Mouse (Mus musculus) forebrain, embryonic 14.5 days (tissue): ENCODE measurements around the gene Sinhcaf. TPM values are rescaled to one million over a fixed set of nuclear protein-coding genes. Genes with fewer than 3 reads are reported as not detected.
A peak's percentile ranks its signal among the peaks of the same experiment; 100 is the strongest.
"Not testable (repeated sequence)": the region's sequence is repeated elsewhere in the genome, so short reads cannot be mapped to it uniquely, and the experiment has no call there.

Experiments
- ATAC-seq: fragments of 200-750 bp; cut with Nextera tagmentation; 2 replicates; pipeline ENCODE4 v1.8.0; 2017; ENCODE audit warnings: mild to moderate bottlenecking, moderate library complexity
- DNase-seq: peaks from one replicate; pipeline ENCODE4 v3.0.0-alpha.2; 2015; ENCODE audit warnings: low spot score
- H3K27ac ChIP-seq: fragments of 300-500 bp; sonication (generic); 2 replicates; pipeline ENCODE4 v1.5.1; 2014; ENCODE audit warnings: low read depth, mild to moderate bottlenecking, control low read depth, low read length, moderate library complexity
- H3K27me3 ChIP-seq: fragments of 300-500 bp; sonication (generic); replicated peaks from 2 replicates; pipeline ENCODE4 v1.6.1; 2014; ENCODE audit warnings: low read length, control low read depth, mixed read lengths; ENCODE audit not compliant: control insufficient read depth, insufficient read depth
- H3K36me3 ChIP-seq: fragments of 300-500 bp; sonication (generic); 2 replicates; pipeline ENCODE4 v1.6.1; 2014; ENCODE audit warnings: low read length, control low read depth; ENCODE audit not compliant: control insufficient read depth, insufficient read depth
- H3K4me1 ChIP-seq: fragments of 300-500 bp; sonication (generic); 2 replicates; pipeline ENCODE4 v1.6.1; 2014; ENCODE audit warnings: antibody characterized with exemption, low read length, control low read depth; ENCODE audit not compliant: control insufficient read depth, insufficient read depth
- H3K4me2 ChIP-seq: fragments of 300-500 bp; sonication (generic); 2 replicates; pipeline ENCODE4 v1.6.1; 2014; ENCODE audit warnings: mild to moderate bottlenecking, control low read depth, low read length
- H3K4me3 ChIP-seq: fragments of 300-500 bp; sonication (generic); 2 replicates; pipeline ENCODE4 v1.5.1; 2014; ENCODE audit warnings: low read depth, low read length, control low read depth
- H3K9ac ChIP-seq: fragments of 300-500 bp; sonication (generic); 2 replicates; pipeline ENCODE4 v1.6.1; 2014; ENCODE audit warnings: mild to moderate bottlenecking, low read length, control low read depth, moderate library complexity
- H3K9me3 ChIP-seq: fragments of 300-500 bp; sonication (generic); replicated peaks from 2 replicates; pipeline ENCODE4 v1.6.1; 2016; ENCODE audit warnings: low read length, control low read depth, mixed read lengths; ENCODE audit not compliant: control insufficient read depth
- WGBS: fragments of 180-500 bp; shearing (Covaris S2); extraction: QIAGEN DNeasy Blood & Tissue Kit; methylation state at CpG from one replicate; pipeline ENCODE4 v1.1.7; 2014; 5-methylcytosine and 5-hydroxymethylcytosine counted together
- polyA plus RNA-seq: library from polyadenylated mRNA; unstranded; fragments of >200 nt; fragmentation: Nextera tagmentation; extraction: Ambion mirVana; gene quantifications from 2 replicates; pipeline ENCODE4 v1.2.1, GENCODE M21; 2014

Sinhcaf gene
- polyA plus RNA-seq, 1 experiment from 2014 or later: 152 TPM

DNA sequence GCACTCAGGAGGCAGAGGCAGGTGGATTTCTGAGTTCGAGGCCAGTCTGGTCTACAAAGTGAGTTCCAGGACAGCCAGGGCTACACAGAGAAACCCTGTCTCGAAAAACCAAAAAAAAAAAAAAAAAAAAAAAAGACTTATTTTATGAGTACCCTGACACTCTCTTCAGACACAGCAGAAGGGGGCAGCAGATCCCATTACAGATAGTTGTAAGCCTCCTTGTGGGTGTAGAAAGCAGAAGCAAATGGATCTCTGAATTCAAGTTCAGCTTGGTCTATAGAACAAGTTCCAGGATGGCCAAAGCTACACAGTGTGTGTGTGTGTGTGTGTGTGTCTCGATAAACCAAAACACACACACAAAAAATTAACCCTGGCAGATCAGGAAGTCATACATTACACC is 5.9 kb downstream of the Sinhcaf start:
- peaks cover 13% of the 10 kb centered on the region; the same call in 1 of the 2 replicates for H3K4me1 ChIP-seq
- H3K4me3 ChIP-seq, H3K9ac ChIP-seq, H3K27ac ChIP-seq, H3K27me3 ChIP-seq, H3K9me3 ChIP-seq, ATAC-seq, H3K4me2 ChIP-seq: not testable (repeated sequence)
- peak; percentile 34 for DNase-seq
- peaks cover 11% of the 10 kb centered on the region for H3K36me3 ChIP-seq
- WGBS: 79% methylated on average over 2 of the region's 3 CpGs

DNA sequence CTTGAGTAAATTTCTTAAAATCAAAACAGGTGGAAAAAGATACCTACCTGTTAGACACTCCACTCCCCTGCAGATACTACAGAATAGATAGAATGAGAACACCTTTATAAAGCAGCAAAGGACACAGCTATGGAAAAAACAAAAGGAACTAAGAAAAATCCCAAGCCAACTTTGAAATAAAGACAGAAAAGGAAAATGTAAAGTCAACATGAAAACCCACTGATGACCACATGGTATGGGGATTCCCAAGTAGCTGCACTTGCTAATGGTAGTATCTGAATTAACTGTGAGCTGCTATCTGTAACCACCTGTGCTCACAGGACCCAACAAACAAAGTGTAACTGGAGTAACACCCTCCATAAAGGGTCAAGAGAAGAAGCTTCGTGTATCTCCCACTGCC is 8.6 kb downstream of the Sinhcaf start:
- H3K9ac ChIP-seq: no peak overlapping the region
- peaks cover 13% of the 10 kb centered on the region for H3K36me3 ChIP-seq
- H3K4me1 ChIP-seq: peaks cover 9% of the 10 kb centered on the region; the same call in 1 of the 2 replicates
- no peak for ATAC-seq
- H3K4me2 ChIP-seq: no peak overlapping the region
- H3K9me3 ChIP-seq: no peaks in the 10 kb centered on the region
- 57% methylated on average over 1 of the region's 1 CpGs for whole genome bisulfite sequencing
- no peak overlapping the region for H3K27ac ChIP-seq
- no peaks in the 10 kb centered on the region for H3K27me3 ChIP-seq
- no peak overlapping the region for H3K4me3 ChIP-seq
- no peak for DNase-seq

DNA sequence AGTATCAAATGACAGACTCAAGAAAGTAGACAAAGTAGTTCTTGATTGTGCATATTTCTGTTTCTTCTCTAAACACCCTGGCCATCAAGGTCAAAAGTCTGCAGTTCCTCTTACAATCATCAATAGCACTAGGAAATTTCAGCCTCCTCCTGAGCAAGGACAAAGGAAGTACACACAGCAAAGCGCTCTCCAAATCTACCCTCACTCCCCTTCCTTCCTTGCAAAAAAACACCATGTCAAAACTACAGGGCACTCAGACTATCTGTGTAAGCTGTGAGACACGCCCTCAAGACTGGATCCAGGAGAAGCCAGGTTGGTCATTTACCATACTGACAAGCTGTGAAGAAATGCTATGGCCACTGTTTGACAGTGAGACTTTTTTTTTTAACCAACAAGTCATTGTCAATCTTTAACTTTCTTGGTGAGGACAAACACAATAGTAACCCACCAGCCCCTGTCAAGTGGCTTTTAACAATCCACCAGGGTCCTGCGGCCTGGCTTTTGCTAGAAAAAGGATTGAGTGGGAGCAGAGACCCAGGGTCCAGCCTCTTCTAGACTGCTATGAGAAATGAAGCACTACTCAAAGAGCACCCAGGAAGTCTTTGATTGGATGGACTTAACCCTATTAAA is 11.2 kb downstream of the Sinhcaf start:
- ATAC-seq (no peak), DNase-seq (no peak)
- WGBS: 64% methylated on average over 3 of the region's 3 CpGs
- Histone ChIP-seq H3K4me3 (no peak overlapping the region), H3K9ac (peak overlapping the region; percentile 6; the same call in 1 of the 2 replicates), H3K27ac (no peak overlapping the region), H3K9me3 (no peaks in the 10 kb centered on the region), H3K27me3 (no peaks in the 10 kb centered on the region), H3K4me1 (no peaks in the 10 kb centered on the region), H3K36me3 (peaks cover 29% of the 10 kb centered on the region), H3K4me2 (no peak overlapping the region)

DNA sequence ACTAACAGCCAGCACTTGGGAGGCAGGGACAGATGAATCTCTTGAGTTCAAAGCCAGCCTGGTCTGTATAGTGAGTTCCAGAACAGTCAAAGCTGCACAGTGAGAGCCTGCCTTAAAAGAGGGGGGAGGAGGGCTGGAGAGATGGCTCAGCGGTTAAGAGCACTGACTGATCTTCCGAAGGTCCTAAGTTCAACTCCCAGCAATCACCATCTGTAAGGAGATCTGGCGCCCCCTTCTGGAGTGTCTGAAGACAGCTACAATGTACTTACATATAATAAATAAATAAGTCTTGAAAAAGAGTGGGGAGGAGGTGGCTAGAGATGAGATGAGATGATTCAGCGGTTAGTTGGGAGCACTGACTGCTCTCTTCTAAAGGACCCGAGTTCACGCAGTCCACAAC is 15.0 kb downstream of the Sinhcaf start:
- peaks cover 54% of the 10 kb centered on the region for H3K36me3 ChIP-seq
- no peak for ATAC-seq
- no peak overlapping the region for H3K9ac ChIP-seq
- no peak overlapping the region for H3K27ac ChIP-seq
- H3K4me3 ChIP-seq: no peak overlapping the region
- no peaks in the 10 kb centered on the region for H3K4me1 ChIP-seq
- 84% methylated on average over 6 of the region's 6 CpGs for WGBS
- H3K9me3 ChIP-seq: no peaks in the 10 kb centered on the region
- peak; percentile 32 for DNase-seq
- no peaks in the 10 kb centered on the region for H3K27me3 ChIP-seq
- no peak overlapping the region for H3K4me2 ChIP-seq

DNA sequence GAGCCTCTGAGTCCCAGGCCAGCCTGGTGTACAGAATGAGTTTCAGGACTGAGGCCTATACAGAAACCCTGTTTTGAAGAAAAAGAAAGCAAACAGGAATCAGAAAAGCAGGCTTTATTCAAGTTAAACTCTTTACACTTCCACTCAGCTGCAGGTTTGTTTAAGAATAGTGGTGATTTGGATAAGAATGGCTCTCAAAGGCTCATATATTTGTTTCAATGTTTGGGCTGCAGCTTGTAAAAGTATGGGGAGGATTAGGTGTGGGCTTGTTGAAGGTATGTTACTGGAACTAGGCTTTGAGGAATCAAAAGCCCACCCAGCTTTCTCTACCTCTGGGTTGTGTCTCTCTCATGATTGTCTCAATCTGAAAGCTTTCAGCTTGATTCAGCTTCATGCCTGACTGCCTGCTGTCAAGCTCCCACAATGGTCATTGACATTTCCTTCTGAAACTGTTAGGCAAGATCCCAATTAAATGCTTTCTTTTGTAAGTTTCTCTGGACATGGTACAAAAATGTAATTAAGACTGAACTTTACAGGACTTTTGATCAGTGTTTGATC is 27.3 kb downstream of the Sinhcaf start:
- ATAC-seq (peak; percentile 50), DNase-seq (peak; percentile 58)
- no peak overlapping the region for H3K9ac ChIP-seq
- H3K4me2 ChIP-seq: no peak overlapping the region
- H3K4me3 ChIP-seq: no peak overlapping the region
- no peaks in the 10 kb centered on the region for H3K27me3 ChIP-seq
- H3K4me1 ChIP-seq: no peaks in the 10 kb centered on the region
- H3K9me3 ChIP-seq: no peaks in the 10 kb centered on the region
- peaks cover 26% of the 10 kb centered on the region for H3K36me3 ChIP-seq
- no peak overlapping the region; the same call in 1 of the 2 replicates for H3K27ac ChIP-seq

DNA sequence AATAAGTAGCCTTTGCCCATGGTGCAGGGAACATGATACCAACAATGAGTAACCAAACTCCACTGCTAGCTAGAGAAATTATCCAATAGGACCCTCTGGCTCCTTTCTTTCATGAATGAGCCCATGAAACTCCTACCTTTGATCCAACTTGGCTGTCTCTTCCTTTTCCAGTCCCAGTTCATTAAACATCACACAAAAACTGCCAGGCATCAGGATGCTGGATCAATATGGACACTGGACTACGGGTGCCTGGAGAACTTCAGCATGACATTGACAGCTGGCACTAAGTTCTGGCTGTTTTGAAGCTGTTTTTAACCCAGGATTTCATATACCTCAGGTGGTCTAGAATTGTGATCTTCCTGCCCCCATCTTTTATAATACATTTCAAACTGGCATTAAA is 28.6 kb downstream of the Sinhcaf start:
- Histone ChIP-seq H3K27ac (no peak overlapping the region), H3K4me2 (no peak overlapping the region), H3K36me3 (peaks cover 18% of the 10 kb centered on the region), H3K9ac (no peak overlapping the region), H3K27me3 (no peaks in the 10 kb centered on the region), H3K9me3 (no peaks in the 10 kb centered on the region), H3K4me1 (no peaks in the 10 kb centered on the region), H3K4me3 (no peak overlapping the region)
- no peak for DNase-seq
- ATAC-seq: no peak
- 72% methylated on average over 1 of the region's 1 CpGs for WGBS

DNA sequence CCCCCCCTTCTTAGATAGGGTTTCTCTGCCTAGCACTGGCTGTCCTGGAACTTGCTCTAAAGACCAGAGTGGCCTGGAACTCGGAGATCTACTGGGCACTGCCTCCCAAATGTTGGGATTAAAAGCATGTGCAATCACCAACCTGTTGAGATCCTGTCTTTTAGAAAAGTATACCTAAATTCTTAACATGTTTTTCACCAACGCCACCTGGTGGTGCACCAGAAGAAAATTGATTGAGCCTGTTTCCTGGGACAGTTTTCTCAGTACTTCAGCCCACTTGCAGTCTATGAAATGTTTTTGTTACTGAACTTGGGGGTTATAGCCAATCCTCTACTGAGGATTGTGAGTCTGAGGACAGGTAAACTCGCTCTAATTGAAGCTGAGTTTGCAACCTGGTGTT is 29.4 kb downstream of the Sinhcaf start:
- ATAC-seq (no peak), DNase-seq (peak; percentile 44)
- H3K4me2 ChIP-seq: no peak overlapping the region
- H3K9ac ChIP-seq: no peak overlapping the region
- WGBS: 37% methylated on average over 3 of the region's 3 CpGs
- no peak overlapping the region for H3K4me3 ChIP-seq
- H3K36me3 ChIP-seq: peaks cover 18% of the 10 kb centered on the region
- H3K27me3 ChIP-seq: no peaks in the 10 kb centered on the region
- no peak overlapping the region for H3K27ac ChIP-seq
- no peaks in the 10 kb centered on the region for H3K9me3 ChIP-seq
- H3K4me1 ChIP-seq: no peaks in the 10 kb centered on the region

DNA sequence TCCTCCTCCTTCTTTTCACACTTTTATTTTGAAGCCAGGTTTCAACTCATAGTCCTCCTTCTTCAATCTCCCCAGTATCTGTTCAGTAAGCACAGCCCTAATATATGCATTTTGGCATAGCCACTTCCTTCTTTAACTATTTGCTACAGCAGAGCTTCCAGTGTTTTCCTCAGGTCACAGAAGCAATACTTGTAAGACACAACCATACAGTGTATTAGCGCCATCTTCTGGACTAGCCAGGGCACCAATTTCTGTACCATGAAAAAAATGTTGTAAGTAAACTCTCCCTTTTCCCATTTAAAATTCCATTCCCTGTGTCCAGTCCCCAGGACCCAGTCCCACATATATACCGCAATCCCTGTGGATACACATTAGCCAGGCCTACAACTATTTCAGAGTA is 32.3 kb downstream of the Sinhcaf start:
- H3K27ac ChIP-seq: no peak overlapping the region
- H3K9ac ChIP-seq: no peak overlapping the region
- no peak overlapping the region for H3K4me3 ChIP-seq
- no peak overlapping the region for H3K4me2 ChIP-seq
- no peaks in the 10 kb centered on the region for H3K9me3 ChIP-seq
- no peaks in the 10 kb centered on the region for H3K4me1 ChIP-seq
- DNase-seq (peak; percentile 89), ATAC-seq (peak; percentile 73)
- H3K36me3 ChIP-seq: 0 out of 2 replicates have a peak, but pooled peaks cover 3% of the 10 kb centered on the region
- 13% methylated on average over 2 of the region's 2 CpGs for WGBS
- no peaks in the 10 kb centered on the region for H3K27me3 ChIP-seq

DNA sequence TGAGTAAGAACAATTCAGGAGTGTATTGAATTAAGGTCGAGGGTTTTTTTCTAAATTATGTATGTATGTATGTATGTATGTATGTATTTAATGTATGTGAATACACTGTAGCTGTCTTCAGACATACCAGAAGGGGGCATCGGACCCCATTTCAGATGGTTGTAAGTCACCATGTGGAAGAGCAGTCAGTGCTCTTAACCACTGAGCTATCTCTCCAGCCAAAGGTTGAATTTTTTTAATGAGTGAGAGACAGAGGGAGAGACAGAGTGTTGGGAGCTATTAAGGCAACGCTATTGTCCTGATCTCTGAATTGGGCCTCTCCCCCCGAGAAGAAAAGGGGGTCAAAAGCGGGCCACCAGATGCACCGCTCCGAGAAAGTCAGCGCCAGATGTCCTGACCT is 34.4 kb downstream of the Sinhcaf start:
- not testable (repeated sequence) for H3K4me2 ChIP-seq, H3K36me3 ChIP-seq, ATAC-seq, H3K27me3 ChIP-seq, H3K9ac ChIP-seq, H3K9me3 ChIP-seq, H3K4me1 ChIP-seq, DNase-seq, H3K27ac ChIP-seq, H3K4me3 ChIP-seq
- 85% methylated on average over 8 of the region's 8 CpGs for WGBS
